Mouse (Mus musculus) midbrain, embryonic 14.5 days (tissue): ENCODE results near the gene Klf12. TPM values are rescaled to one million over a fixed set of nuclear protein-coding genes. Genes with fewer than 3 reads are reported as not detected.
"Not testable (repeated sequence)": the region's sequence is repeated elsewhere in the genome, so short reads cannot be mapped to it uniquely, and the experiment has no call there.

ENCODE experiments used
- ATAC-seq: fragments of 200-750 bp; cut with Nextera tagmentation; 2 replicates; pipeline ENCODE4 v1.8.0; 2017; ENCODE audit warnings: moderate number of reproducible peaks, moderate library complexity; ENCODE audit not compliant: low FRiP score, low TSS enrichment
- DNase-seq: peaks from one replicate; pipeline ENCODE4 v3.0.0-alpha.2; 2015
- H3K27ac ChIP-seq: fragments of 300-500 bp; sonication (generic); replicated peaks from 2 replicates; pipeline ENCODE4 v1.5.1; 2014; ENCODE audit warnings: mild to moderate bottlenecking, low read depth, low read length, moderate library complexity
- H3K27me3 ChIP-seq: fragments of 300-500 bp; sonication (generic); 2 replicates; pipeline ENCODE4 v1.6.1; 2014; ENCODE audit warnings: low read length, control low read depth, mixed read lengths; ENCODE audit not compliant: control insufficient read depth, insufficient read depth
- H3K36me3 ChIP-seq: fragments of 300-500 bp; sonication (generic); 2 replicates; pipeline ENCODE4 v1.6.1; 2014; ENCODE audit warnings: low read length, control low read depth; ENCODE audit not compliant: control insufficient read depth, insufficient read depth
- H3K4me1 ChIP-seq: fragments of 300-500 bp; sonication (generic); 2 replicates; pipeline ENCODE4 v1.6.1; 2014; ENCODE audit warnings: mild to moderate bottlenecking, antibody characterized with exemption, low read length, control low read depth; ENCODE audit not compliant: control insufficient read depth, insufficient read depth
- H3K4me2 ChIP-seq: fragments of 300-500 bp; sonication (generic); 2 replicates; pipeline ENCODE4 v1.6.1; 2014; ENCODE audit warnings: mild to moderate bottlenecking, low read length, moderate library complexity
- H3K4me3 ChIP-seq: fragments of 300-500 bp; sonication (generic); replicated peaks from 2 replicates; pipeline ENCODE4 v1.5.1; 2014; ENCODE audit warnings: low read depth, low read length
- H3K9ac ChIP-seq: fragments of 300-500 bp; sonication (generic); replicated peaks from 2 replicates; pipeline ENCODE4 v1.6.1; 2014; ENCODE audit warnings: mild to moderate bottlenecking, low read length, moderate library complexity
- H3K9me3 ChIP-seq: fragments of 300-500 bp; sonication (generic); 2 replicates; pipeline ENCODE4 v1.6.1; 2016; ENCODE audit warnings: low read length, control low read depth, mixed read lengths; ENCODE audit not compliant: control insufficient read depth
- WGBS: fragments of 180-500 bp; shearing (Covaris S2); extraction: QIAGEN DNeasy Blood & Tissue Kit; methylation state at CpG from one replicate; pipeline ENCODE4 v1.1.7; 2014; 5-methylcytosine and 5-hydroxymethylcytosine counted together
- polyA plus RNA-seq: library from polyadenylated mRNA; unstranded; fragments of >200 nt; fragmentation: Nextera tagmentation; extraction: Ambion mirVana; gene quantifications from 2 replicates; pipeline ENCODE4 v1.2.1, GENCODE M21; 2014

Gene Klf12
- polyA plus RNA-seq, 1 experiment from 2014 or later, result 61.4 TPM

DNA sequence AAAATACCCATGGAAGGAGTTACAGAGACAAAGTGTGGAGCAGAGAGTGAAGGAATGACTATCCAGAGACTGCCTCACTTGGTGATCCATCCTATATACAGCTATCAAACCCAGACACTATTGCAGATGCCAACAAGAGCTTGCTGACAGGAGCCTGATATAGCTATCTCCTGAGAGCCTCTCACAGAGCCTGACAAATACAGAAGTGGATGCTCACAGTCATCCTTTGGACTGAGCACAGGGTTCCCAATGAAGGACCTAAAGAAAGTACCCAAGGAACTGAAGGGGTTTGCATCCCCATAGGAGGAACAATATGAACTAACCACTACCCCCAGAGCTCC is 430.0 kb downstream of the Klf12 start:
- H3K27me3 ChIP-seq, H3K36me3 ChIP-seq, H3K9ac ChIP-seq, DNase-seq, H3K4me1 ChIP-seq, H3K4me3 ChIP-seq, ATAC-seq, H3K4me2 ChIP-seq, H3K27ac ChIP-seq, H3K9me3 ChIP-seq: not testable (repeated sequence)

DNA sequence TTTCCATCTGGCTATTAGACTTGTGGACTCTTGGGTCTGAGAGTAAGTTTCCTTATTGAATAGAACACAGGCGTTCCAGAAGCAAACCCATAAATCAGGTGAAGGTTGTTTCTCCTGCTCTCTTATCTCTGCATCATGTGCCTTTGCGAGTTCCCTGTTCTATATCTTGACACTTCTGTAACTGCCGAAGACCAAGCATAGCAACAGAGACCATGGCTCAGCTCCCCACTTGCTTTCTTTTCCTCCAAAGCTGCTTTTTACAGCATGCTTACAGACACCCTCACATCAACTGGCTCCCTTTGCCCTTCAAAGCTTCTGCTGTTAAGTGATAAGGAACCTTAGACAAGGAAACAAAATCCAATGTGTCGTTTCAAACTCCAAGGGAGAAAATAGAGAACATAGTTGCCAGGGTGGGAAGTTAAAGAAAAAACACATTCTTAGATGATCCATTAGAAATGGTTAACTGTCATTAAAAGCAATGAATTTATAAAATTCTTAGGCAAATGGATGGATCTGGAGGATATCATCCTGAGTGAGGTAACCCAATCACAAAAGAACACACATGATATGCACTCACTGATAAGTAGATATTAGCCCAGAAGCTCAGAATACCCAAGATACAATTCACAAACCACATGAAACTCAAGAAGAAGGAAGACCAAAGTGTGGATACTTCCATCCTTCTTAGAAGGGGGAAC is 430.6 kb downstream of the Klf12 start:
- H3K27me3 ChIP-seq, H3K36me3 ChIP-seq, H3K4me1 ChIP-seq, DNase-seq, H3K27ac ChIP-seq, H3K9ac ChIP-seq, H3K9me3 ChIP-seq, H3K4me2 ChIP-seq, ATAC-seq, H3K4me3 ChIP-seq: not testable (repeated sequence)
- 92% methylated on average over 4 of the region's 4 CpGs for WGBS

DNA sequence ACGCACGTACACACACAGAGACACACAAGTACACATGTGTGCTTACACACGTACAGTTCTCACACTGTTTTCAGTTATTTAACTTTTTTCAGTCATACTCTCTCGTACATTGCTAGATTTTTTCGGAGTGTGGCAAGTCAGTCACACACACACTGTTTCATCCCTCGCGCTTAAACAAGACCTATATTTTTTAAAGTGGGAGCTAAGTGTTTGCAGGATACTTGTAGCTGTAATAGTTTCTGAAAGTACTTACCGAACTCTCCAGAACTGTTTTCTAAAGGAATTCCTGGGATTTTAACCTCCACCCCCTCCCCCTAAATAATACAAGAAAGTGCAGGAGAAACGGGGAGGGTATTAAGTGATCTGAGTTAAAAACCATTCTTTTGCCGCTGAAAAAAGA is 434.1 kb downstream of the Klf12 start:
- H3K4me1 ChIP-seq, result no peaks in the 10 kb centered on the region
- no peak for ATAC-seq
- no peaks in the 10 kb centered on the region for H3K27me3 ChIP-seq
- no peaks in the 10 kb centered on the region for H3K9me3 ChIP-seq
- H3K4me2 ChIP-seq, result no peak overlapping the region
- H3K36me3 ChIP-seq, result no peaks in the 10 kb centered on the region
- no peak overlapping the region for H3K4me3 ChIP-seq
- no peak for DNase-seq
- WGBS, result 92% methylated on average over 10 of the region's 10 CpGs
- H3K9ac ChIP-seq, result no peak overlapping the region
- H3K27ac ChIP-seq, result no peak overlapping the region

DNA sequence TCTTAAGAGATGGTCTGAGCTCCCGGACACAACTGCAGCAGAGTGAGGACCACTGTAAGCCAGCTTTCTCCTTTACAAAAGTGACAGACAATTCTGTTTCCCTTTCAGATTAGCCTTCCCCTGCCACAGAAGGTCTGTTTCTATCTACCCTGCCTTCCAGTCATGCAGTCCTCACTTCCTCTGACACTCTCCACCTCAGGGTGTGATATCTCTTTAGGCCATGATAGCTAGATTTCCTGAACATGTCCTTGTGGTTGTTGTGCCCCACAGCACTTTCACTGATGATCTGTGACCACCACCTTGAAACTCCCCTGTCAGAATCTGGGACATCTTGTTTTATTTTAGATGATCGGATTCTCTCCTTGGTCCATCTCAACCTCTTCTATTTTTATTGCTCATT is 437.0 kb downstream of the Klf12 start:
- no peaks in the 10 kb centered on the region for H3K36me3 ChIP-seq
- no peak overlapping the region for H3K27ac ChIP-seq
- H3K4me1 ChIP-seq, result no peaks in the 10 kb centered on the region
- DNase-seq, result no peak
- no peak for ATAC-seq
- H3K9ac ChIP-seq, result no peak overlapping the region
- 88% methylated on average over 2 of the region's 2 CpGs for WGBS
- no peak overlapping the region for H3K4me2 ChIP-seq
- no peak overlapping the region for H3K4me3 ChIP-seq
- no peaks in the 10 kb centered on the region for H3K27me3 ChIP-seq
- no peaks in the 10 kb centered on the region for H3K9me3 ChIP-seq

DNA sequence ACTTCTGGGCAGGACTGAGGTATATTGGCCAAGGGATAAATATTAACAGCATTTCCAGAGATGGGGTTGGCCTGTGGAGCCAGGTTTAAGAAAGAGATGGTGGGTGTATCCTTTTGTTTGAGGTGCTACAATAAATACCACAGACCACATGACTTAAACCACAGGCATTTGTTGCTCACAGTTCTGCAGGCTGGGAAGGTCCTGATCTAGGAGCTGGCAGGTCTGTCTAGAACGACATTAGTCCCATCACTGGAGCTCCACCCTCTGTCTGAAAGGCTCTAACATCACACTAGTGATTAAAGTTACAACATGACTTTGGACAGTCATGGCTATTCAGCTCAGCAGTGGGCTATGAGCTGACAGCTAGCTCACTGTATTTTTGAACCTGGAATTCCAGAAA is 457.8 kb downstream of the Klf12 start:
- Histone ChIP-seq H3K4me1 (no peaks in the 10 kb centered on the region), H3K9me3 (no peaks in the 10 kb centered on the region), H3K9ac (no peak overlapping the region), H3K4me2 (no peak overlapping the region), H3K4me3 (no peak overlapping the region), H3K27me3 (no peaks in the 10 kb centered on the region), H3K36me3 (no peaks in the 10 kb centered on the region), H3K27ac (no peak overlapping the region)
- 63% methylated on average over 1 of the region's 1 CpGs for WGBS
- ATAC-seq, result no peak
- DNase-seq, result no peak
